Mouse (Mus musculus) C2C12 (cell line): ENCODE data around the gene Rpl18a. TPM values are rescaled to one million over a fixed set of nuclear protein-coding genes. Genes with fewer than 3 reads are reported as not detected.
A peak's percentile ranks its signal among the peaks of the same experiment; 100 is the strongest.

ENCODE experiments used
- H3K27me3 ChIP-seq: one replicate; pipeline ENCODE4 v1.6.1; 2011; ENCODE audit not compliant: control insufficient read depth, insufficient read depth, insufficient read length
- H3K36me3 ChIP-seq: one replicate; pipeline ENCODE4 v1.6.1; 2011; ENCODE audit not compliant: control insufficient read depth, insufficient read depth
- H3K4me3 ChIP-seq: one replicate; pipeline ENCODE4 v1.5.1; 2011; ENCODE audit warnings: mild to moderate bottlenecking, control low read depth; ENCODE audit not compliant: poor library complexity, insufficient read depth, severe bottlenecking
- H3K79me2 ChIP-seq: one replicate; pipeline ENCODE4 v1.6.1; 2011; ENCODE audit not compliant: control insufficient read depth, insufficient read depth
- H3K79me3 ChIP-seq: one replicate; pipeline ENCODE4 v1.6.1; 2011; ENCODE audit warnings: low read depth, control low read depth
- H3ac ChIP-seq: one replicate; pipeline ENCODE3; 2011; ENCODE audit warnings: low read depth; ENCODE audit not compliant: control insufficient read depth, insufficient read length
- CEBPB ChIP-seq: IDR thresholded peaks from one replicate; pipeline ENCODE4 v1.6.1; 2011; ENCODE audit warnings: low read depth, mild to moderate bottlenecking, control low read depth, moderate library complexity
- CTCF ChIP-seq: IDR thresholded peaks from one replicate; pipeline ENCODE4 v1.5.1; 2011; ENCODE audit not compliant: control insufficient read depth, insufficient read depth, insufficient read length
- FOSL1 ChIP-seq: IDR thresholded peaks from one replicate; pipeline ENCODE4 v1.8.0; 2011; ENCODE audit warnings: mild to moderate bottlenecking, low read length; ENCODE audit not compliant: poor library complexity, insufficient read depth, severe bottlenecking
- MAX ChIP-seq: IDR thresholded peaks from one replicate; pipeline ENCODE4 v1.6.1; 2011; ENCODE audit warnings: mild to moderate bottlenecking, control low read depth
- MYOD1 ChIP-seq: IDR thresholded peaks from one replicate; pipeline ENCODE4 v1.6.1; 2011; ENCODE audit warnings: low read depth; ENCODE audit not compliant: control insufficient read depth, insufficient read length
- MYOG ChIP-seq: IDR thresholded peaks from one replicate; pipeline ENCODE4 v1.6.1; 2011; ENCODE audit not compliant: control insufficient read depth, insufficient read length; ENCODE audit errors: extremely low read depth
- USF1 ChIP-seq: IDR thresholded peaks from one replicate; pipeline ENCODE4 v1.6.1; 2011; ENCODE audit warnings: low read depth, mild to moderate bottlenecking, control low read depth, moderate library complexity
- polyA plus RNA-seq: library from polyadenylated mRNA; unstranded; fragments of >200 nt; fragmentation: generic; extraction: Trizol; gene quantifications from one replicate; pipeline ENCODE4 v1.2.1, GENCODE M21; 2012; ENCODE audit warnings: missing spikeins

Gene Rpl18a
- polyA plus RNA-seq, 1 experiment: 4,918 TPM

DNA sequence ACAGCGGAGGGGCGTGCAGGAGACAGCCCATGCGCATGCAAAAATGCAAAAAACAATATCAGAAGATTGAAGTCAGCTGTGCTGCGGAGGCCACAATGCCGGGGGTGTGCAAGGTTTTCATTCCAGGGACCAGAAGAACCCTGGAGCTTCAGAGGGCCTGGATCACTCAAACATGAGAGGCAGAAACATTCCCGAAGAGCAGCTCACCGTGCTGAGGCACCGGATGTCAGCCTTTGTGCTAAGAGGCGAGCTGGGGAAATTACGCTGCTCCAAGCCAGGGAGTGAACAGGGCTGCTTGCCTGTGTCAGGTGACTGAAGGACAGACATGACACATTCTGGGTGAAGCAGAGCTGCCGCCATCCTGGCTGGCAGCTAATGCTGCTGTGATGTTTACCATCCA is 16.7 kb downstream of the Rpl18a start:
- H3K36me3 ChIP-seq: no peaks in the 10 kb centered on the region

DNA sequence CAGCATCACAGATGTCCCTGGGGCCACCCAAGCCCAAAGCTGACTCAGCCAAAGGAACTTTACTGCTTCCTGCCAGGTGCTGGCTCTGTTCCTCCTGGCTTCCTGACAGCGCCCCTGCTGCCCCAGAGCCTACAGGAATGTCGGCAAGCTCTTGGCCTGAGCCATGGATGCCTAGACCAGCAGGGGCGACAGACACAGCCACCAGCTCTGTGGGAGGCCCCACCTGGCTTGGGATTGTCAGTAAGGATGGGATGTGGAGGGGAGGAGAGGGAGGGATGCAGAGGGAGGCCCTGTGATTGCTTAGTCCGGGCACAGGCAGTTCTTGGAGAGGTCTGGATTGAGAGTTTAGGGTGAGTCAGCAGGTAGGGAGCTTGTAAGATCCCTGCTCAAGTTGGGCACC is 17.1 kb downstream of the Rpl18a start:
- TF ChIP-seq FOSL1 (no peak), MYOD1 (peak; percentile 37)
- no peak overlapping the region for H3K4me3 ChIP-seq

More for the DNA sequence above, 16.7 kb downstream of the Rpl18a start:
- H3ac ChIP-seq: no peak overlapping the region
- no peak overlapping the region for H3K4me3 ChIP-seq
- H3K79me2 ChIP-seq: no peaks in the 10 kb centered on the region
- H3K79me3 ChIP-seq: no peaks in the 10 kb centered on the region
- no peaks in the 10 kb centered on the region for H3K27me3 ChIP-seq
- peak; percentile 47 for TF ChIP-seq USF1
- TF ChIP-seq CEBPB: no peak

DNA sequence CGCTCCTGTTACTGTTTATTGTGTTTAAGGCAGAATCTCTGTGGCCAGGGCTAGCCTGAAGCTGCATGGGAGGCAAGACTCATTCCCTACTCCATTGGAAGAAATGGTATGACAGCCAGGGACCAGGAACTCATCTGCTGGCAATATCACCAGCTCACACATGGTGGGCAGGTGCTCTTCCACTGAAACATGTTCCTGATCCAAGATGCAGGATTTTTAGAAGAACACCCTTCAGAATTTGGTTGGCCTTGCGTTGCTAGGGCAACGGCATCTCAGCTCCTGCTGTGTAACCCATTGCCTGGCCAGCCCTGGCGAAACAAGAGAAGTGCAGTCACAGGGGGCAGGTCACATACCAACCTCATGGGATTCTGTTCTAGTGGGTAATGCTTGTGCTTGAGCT is 17.7 kb downstream of the Rpl18a start:
- no peak overlapping the region for H3ac ChIP-seq
- no peaks in the 10 kb centered on the region for H3K36me3 ChIP-seq
- no peaks in the 10 kb centered on the region for H3K79me2 ChIP-seq

More for the DNA sequence above, 17.1 kb downstream of the Rpl18a start:
- H3K79me2 ChIP-seq: no peaks in the 10 kb centered on the region
- no peak overlapping the region for H3ac ChIP-seq
- no peaks in the 10 kb centered on the region for H3K36me3 ChIP-seq
- H3K79me3 ChIP-seq: no peaks in the 10 kb centered on the region
- no peaks in the 10 kb centered on the region for H3K27me3 ChIP-seq

DNA sequence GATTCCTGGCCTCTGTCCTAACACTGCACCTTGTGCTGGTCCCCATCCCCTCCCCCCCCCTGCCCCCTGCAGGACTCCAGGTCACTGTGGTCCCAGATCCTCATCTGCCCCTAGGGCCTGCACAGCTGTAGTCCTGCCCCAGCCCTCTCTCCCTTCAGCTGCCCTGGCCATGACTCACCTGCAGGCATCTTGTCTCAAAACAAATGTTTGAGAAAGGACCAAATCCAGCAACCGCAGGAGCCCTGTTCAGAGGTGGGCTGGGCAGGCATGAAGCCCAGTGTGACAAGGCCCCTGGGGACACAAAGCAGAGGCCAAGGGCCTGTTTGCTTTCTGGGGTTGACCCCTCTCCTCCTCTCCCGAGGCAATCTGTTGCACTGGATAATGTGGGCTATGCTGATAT is 19.0 kb downstream of the Rpl18a start:
- TF ChIP-seq CTCF: no peak
- no peak for TF ChIP-seq MAX
- peak; percentile 67 for TF ChIP-seq MYOD1
- no peak for TF ChIP-seq USF1
- no peak for TF ChIP-seq CEBPB
- no peaks in the 10 kb centered on the region for H3K36me3 ChIP-seq
- peaks cover under 1% of the 10 kb centered on the region for H3K79me2 ChIP-seq
- no peaks in the 10 kb centered on the region for H3K27me3 ChIP-seq
- H3K79me3 ChIP-seq: no peaks in the 10 kb centered on the region
- H3K4me3 ChIP-seq: no peak overlapping the region
- no peak overlapping the region for H3ac ChIP-seq

More for the DNA sequence above, 17.7 kb downstream of the Rpl18a start:
- Histone ChIP-seq H3K27me3 (no peaks in the 10 kb centered on the region), H3K79me3 (no peaks in the 10 kb centered on the region), H3K4me3 (no peak overlapping the region)
- TF ChIP-seq MYOG (no peak), USF1 (no peak), MYOD1 (no peak), FOSL1 (no peak), MAX (no peak), CEBPB (no peak), CTCF (no peak)

DNA sequence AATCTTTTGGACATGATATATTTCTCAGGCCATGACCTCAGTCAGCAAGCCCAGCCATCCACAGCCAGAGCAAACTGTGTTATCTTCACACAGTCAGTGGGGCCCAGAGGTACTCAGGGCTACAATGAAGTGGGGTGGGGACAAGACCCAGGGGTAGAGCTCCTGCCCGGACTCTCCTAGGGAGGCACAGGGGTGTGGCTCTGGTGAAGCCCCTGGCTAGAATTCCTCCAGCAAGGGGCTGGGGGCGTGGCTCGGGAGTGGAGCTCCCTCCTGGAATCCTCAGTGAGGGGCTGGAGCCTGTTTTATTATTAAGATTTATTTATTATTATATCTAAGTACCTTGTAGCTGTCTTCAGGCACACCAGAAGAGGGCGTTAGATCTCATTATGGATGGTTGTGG is 20.8 kb downstream of the Rpl18a start:
- no peak overlapping the region for H3ac ChIP-seq
- TF ChIP-seq CEBPB: no peak
- no peak for TF ChIP-seq MAX
- no peak for TF ChIP-seq FOSL1
- no peak for TF ChIP-seq USF1
- TF ChIP-seq MYOD1: no peak
- TF ChIP-seq CTCF: no peak
- no peak for TF ChIP-seq MYOG

DNA sequence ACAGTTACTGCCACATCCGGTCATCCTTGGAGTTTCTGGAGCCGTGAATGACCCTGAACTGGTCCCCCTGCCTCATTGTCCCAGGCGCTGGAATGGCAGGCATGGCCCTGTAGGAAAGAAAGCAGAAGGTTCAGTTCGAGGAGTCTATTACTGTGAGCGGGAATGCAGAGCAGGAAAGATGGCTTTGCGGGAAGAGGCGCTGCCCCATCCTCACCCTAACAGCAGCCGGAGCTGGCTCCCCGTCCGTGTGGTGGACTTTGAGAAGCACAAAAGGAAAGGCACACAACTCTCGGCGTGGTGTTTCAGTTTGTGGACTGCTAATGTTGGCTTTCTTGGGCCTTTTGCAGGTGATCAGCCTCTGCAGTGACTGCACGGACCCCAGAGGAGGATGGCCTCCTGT is 22.8 kb downstream of the Rpl18a start:
- Histone ChIP-seq H3K79me2 (peaks cover 27% of the 10 kb centered on the region), H3ac (no peak overlapping the region), H3K27me3 (no peaks in the 10 kb centered on the region), H3K36me3 (no peaks in the 10 kb centered on the region), H3K79me3 (peaks cover 9% of the 10 kb centered on the region), H3K4me3 (no peak overlapping the region)
- no peak for TF ChIP-seq MYOD1
- TF ChIP-seq FOSL1: no peak
- no peak for TF ChIP-seq MYOG
- TF ChIP-seq USF1: no peak
- no peak for TF ChIP-seq CTCF
- no peak for TF ChIP-seq MAX
- TF ChIP-seq CEBPB: no peak

More for the DNA sequence above, 20.8 kb downstream of the Rpl18a start:
- Histone ChIP-seq H3K36me3 (no peaks in the 10 kb centered on the region), H3K4me3 (no peak overlapping the region), H3K27me3 (no peaks in the 10 kb centered on the region), H3K79me3 (peaks cover 9% of the 10 kb centered on the region), H3K79me2 (peaks cover 18% of the 10 kb centered on the region)
